Mouse (Mus musculus): ENCODE measurements around the gene Med24.

DNA sequence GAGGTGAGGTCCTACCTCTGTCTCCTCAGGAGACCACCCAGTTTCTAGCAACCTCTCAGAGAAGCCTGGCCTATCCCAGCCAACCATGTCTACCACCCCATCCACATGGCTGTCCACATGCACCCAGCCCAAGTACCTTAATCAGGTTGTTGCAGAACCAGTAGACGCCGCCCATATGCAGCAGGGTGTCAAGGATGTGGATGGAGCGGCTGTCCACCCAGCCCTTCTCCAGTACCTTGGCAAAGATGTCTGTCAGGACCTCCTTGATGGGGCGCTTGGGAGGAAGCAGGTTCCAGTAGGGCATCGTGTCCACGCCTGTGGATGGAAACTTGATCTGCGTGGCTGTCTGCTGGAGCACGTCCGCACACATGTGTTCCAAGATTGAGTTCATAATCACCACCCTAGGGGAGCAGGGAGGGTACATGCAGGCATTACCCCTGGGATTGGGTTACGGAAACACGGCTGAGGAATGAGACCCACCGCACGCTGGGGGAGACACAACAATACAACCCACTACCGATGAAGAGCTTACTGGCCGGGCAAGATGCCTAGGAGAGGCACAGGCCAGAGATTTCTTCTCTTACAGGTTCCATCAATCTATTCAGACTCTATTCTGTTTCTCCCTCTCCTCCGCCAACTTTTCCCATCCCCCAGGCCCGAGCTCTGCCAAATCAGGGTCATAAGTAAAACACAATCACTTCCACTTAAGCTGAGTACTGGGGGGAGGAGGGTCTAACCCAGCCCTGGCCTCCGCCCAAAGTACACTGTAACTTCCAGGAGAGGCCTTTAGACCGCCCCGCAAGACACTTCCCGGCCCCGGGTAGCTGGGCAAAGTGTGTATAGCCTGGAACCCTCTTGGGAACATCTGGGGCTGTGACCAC lies 21.6 kb downstream of the Med24 start:
- TF ChIP-seq CTCF (IDR thresholded peaks at IDR 0.05; ENCODE audit: control insufficient read depth, insufficient read depth, insufficient read length): no peak
- TF ChIP-seq MAX (IDR thresholded peaks at IDR 0.05): no peak
- TF ChIP-seq MYOD1 (IDR thresholded peaks at IDR 0.05; ENCODE audit: control insufficient read depth, insufficient read length, low read depth): no peak
- TF ChIP-seq USF1 (IDR thresholded peaks at IDR 0.05; ENCODE audit: low read depth): no peak
- TF ChIP-seq CEBPB (IDR thresholded peaks at IDR 0.05; ENCODE audit: low read depth): no peak
- no peak for TF ChIP-seq FOSL1 (IDR thresholded peaks at IDR 0.05; ENCODE audit: insufficient read depth, low read length, poor library complexity, severe bottlenecking)
- TF ChIP-seq MYOG (IDR thresholded peaks at IDR 0.05; ENCODE audit: control insufficient read depth, extremely low read depth, insufficient read length): no peak

Measured in C2C12 (cell line).